Mouse (Mus musculus): ENCODE measurements around the gene Pxdn. TPM values are rescaled to one million over a fixed set of nuclear protein-coding genes. Genes with fewer than 3 reads are reported as not detected.
A peak's percentile ranks its signal among the peaks of the same experiment; 100 is the strongest.

Gene Pxdn
- polyA plus RNA-seq (2015; fragmentation: Nextera tagmentation; extraction: Ambion mirVana), result 30.6 and 37.8 TPM in 2 replicates

DNA sequence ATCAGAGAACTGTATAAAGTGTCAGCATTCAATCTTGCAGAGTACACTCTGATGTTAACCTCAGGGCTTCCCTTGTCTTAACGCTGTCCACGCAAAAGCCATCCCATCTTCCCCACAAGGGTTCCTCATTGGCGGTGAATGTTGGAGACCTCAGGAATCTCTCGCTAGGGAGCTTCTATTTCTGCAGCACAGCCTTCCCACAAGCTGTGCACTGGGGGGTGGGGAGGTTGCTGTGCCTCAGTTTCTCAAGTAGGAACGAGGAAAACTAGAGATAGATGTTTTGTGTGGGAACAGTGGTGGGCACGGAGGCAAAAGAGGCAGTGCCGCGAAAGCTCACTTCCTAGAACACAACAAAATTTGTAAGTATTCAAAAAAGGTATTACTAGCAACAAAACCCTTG, at the start of gene Pxdn:
Gene Pxdn, plus strand, starts transcription at position 301 of the 400 bp plus-strand sequence.
- H3K27ac ChIP-seq, result peak within 1 kb of the TSS; percentile 93
- peaks cover 6% of the 10 kb centered on the region; the same call in 1 of the 2 replicates for H3K36me3 ChIP-seq (ENCODE audit: poor library complexity, severe bottlenecking)
- ATAC-seq, result no peak
- H3K9me3 ChIP-seq (replicated peaks), result 0 out of 2 replicates have a peak, but pooled peaks cover 4% of the 10 kb centered on the region
- H3K4me1 ChIP-seq, result peaks cover 34% of the 10 kb centered on the region
- peak within 1 kb of the TSS; percentile 96 for H3K9ac ChIP-seq
- WGBS, result 22% methylated on average over 8 of the region's 8 CpGs
- peak within 1 kb of the TSS; percentile 78 for H3K4me3 ChIP-seq
- 0 out of 2 replicates have a peak, but pooled peaks cover 4% of the 10 kb centered on the region for H3K27me3 ChIP-seq
- H3K4me2 ChIP-seq, result peak within 1 kb of the TSS; percentile 89

DNA sequence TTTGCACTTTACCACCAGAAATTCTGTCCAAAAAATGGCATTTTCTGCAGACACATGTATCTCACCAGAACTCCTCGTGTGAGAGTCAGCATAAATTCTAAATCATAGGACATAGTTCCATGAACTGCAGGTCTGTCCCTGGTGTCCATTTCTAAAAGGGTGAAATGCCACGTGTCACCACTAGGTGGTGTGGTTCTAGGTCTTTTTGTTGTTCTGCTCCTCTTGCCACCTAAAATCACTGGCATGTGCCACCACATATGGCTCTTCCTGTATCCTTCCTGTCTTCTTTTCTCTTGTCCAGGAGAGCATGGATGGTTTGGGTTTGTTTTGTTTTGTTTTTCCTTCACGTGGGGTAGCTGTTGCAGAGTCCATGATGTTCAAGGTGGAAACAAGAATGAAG, 42.7 kb upstream of the Pxdn start:
- ATAC-seq, result no peak
- Histone ChIP-seq H3K9me3 (replicated peaks) (no peaks in the 10 kb centered on the region), H3K36me3 (ENCODE audit: poor library complexity, severe bottlenecking) (peaks cover 41% of the 10 kb centered on the region)

DNA sequence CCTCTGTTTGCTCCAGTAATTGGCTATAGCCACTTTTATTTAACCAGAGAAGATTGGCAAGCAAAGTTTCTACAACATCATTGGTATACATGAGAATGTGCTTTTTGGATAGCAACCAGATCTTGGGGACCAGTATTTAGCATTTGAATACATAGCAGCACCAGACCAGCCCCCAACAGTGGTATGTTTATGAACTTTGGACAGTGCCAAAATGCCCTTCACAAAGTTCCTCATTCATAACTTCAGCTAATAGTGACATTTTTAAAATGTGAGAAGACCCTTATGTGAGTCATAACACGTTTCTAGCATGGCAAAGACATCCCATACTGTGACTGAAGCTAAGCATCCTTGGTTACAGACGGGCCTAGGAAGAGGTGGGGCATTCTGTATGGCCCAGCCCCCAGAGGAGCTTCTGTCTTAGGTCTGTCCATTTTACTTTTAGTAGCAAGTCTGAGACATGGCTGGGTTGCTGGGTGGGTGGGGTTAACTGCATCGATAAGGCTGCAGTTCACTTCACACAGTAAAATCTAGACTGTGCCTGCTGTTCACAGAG, 39.8 kb upstream of the Pxdn start:
- ATAC-seq, result no peak
- Histone ChIP-seq H3K27ac (no peak overlapping the region), H3K4me1 (no peaks in the 10 kb centered on the region), H3K36me3 (ENCODE audit: poor library complexity, severe bottlenecking) (peaks cover 39% of the 10 kb centered on the region), H3K4me2 (no peak overlapping the region), H3K9me3 (replicated peaks) (no peaks in the 10 kb centered on the region), H3K9ac (no peak overlapping the region), H3K4me3 (no peak overlapping the region), H3K27me3 (0 out of 2 replicates have a peak, but pooled peaks cover 3% of the 10 kb centered on the region)
- WGBS, result 86% methylated on average over 3 of the region's 3 CpGs

More for the DNA sequence above, 42.7 kb upstream of the Pxdn start:
- H3K27ac ChIP-seq, result no peak overlapping the region
- H3K4me3 ChIP-seq, result no peak overlapping the region
- 20% methylated on average over 3 of the region's 3 CpGs for WGBS
- 0 out of 2 replicates have a peak, but pooled peaks cover 3% of the 10 kb centered on the region for H3K27me3 ChIP-seq
- H3K9ac ChIP-seq, result no peak overlapping the region
- no peak overlapping the region for H3K4me2 ChIP-seq
- H3K4me1 ChIP-seq, result no peaks in the 10 kb centered on the region

DNA sequence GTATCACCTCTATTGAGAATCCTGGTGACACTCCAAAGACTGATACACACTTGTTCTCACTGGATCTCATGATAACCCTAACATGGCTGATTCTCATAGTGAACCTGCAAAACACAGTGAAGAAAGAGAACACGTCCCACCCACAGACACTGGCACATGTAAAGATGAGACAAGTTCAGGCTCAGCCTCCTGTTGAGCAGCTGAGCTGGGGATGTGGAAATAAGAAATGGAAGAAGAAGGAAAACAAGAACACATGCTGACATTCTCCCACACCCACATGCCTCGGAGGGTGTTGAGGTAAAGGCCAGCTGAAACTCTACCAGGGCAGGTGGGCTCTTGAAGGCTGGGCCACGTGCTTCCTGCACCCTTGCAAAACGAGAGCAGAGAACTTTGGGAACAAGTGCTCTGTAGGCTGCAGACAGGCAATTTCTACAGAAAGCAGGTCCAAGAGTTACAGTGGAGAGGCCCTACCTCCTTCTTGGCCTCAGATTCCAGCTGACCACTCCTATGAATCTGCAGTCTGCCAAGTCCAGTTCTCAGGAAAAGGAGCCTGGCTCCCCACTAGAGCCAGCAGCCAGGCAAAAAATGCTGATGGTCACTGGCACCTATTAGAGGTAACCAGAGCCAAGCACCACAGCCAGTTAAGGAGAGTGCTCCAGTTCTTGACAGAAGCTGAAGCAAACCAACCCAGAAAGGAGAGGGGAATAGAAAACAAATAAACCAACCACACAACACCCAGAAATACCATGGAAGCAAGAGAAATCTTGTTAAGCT, 33.1 kb upstream of the Pxdn start:
- 78% methylated on average over 4 of the region's 4 CpGs for WGBS

DNA sequence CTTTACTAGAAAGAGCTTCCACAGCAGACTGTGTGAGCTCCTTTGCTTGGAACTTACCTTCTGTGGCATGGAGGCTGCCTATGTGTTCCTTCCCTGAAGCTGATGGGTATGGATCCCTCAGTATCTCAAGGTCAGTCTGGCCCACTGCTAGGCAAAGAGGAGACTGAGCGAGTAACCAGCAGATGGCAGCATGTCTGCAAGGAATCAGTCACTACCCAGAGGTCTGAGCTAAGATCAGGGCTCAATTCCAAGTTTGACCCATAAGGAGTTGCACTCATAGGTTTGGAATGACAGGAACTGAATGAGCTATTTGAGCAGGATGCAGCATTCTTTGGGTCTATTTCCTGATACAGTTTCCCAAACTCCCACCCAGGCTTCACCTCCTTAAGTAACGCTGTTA, 30.4 kb upstream of the Pxdn start:
- Histone ChIP-seq H3K4me2 (no peak overlapping the region), H3K4me1 (no peaks in the 10 kb centered on the region), H3K4me3 (no peak overlapping the region), H3K27ac (no peak overlapping the region), H3K9ac (no peak overlapping the region), H3K27me3 (no peaks in the 10 kb centered on the region), H3K36me3 (ENCODE audit: poor library complexity, severe bottlenecking) (peaks cover 20% of the 10 kb centered on the region), H3K9me3 (replicated peaks) (no peaks in the 10 kb centered on the region)
- ATAC-seq, result 0 out of 2 replicates have a peak, but pooled peaks have one; percentile 65
- WGBS, result 59% methylated on average over 2 of the region's 2 CpGs

More for the DNA sequence above, 33.1 kb upstream of the Pxdn start:
- Histone ChIP-seq H3K9ac (no peak overlapping the region), H3K4me3 (no peak overlapping the region), H3K27me3 (no peaks in the 10 kb centered on the region), H3K9me3 (replicated peaks) (no peaks in the 10 kb centered on the region), H3K4me1 (no peaks in the 10 kb centered on the region), H3K27ac (no peak overlapping the region), H3K4me2 (no peak overlapping the region), H3K36me3 (ENCODE audit: poor library complexity, severe bottlenecking) (peaks cover 10% of the 10 kb centered on the region; the same call in 1 of the 2 replicates)
- no peak for ATAC-seq

DNA sequence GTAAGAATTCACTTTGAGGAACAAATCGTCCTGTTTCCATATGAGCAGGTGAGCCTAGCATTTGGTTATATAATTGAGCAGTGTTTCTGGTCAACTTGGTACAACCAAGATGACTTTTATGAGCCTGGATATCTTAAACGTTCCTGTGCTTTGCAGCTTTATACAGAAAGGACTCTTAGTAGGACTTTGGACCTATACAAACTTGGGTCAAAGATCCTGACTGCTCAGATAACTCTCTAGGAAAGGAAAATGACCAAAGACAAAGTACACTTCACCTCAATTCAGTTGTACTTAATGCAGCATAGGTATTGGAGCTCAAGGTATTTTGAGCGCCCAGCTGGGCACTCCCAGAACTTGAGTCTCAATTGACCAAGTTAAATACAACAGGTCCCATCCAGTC, 21.3 kb upstream of the Pxdn start:
- Histone ChIP-seq H3K9ac (no peak overlapping the region), H3K36me3 (ENCODE audit: poor library complexity, severe bottlenecking) (peaks cover 68% of the 10 kb centered on the region), H3K4me3 (no peak overlapping the region), H3K4me2 (no peak overlapping the region), H3K4me1 (no peaks in the 10 kb centered on the region), H3K27me3 (no peaks in the 10 kb centered on the region), H3K27ac (no peak overlapping the region), H3K9me3 (replicated peaks) (no peaks in the 10 kb centered on the region)
- WGBS, result 85% methylated on average over 3 of the region's 3 CpGs
- ATAC-seq, result no peak

DNA sequence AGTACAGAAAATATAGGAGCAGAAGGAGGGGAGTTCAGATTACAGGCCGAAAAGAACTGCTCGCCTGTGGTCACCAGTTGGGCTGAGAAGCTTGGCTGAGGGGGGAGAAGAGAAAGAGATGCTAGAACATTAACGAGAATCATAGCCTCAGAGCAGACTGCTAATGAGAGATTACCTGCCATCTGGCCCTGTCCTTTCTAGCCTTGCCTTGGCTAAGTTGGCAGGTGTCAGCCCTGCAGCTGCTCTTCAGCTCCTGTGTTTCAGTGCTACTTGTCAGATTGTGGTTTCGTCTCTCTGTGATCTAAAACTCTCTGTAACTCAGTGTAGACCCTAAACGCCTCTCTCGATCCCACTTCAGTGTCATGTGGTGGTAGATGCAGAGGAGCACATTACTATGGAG, 20.6 kb upstream of the Pxdn start:
- H3K36me3 ChIP-seq (ENCODE audit: poor library complexity, severe bottlenecking), result peaks cover 66% of the 10 kb centered on the region
- H3K9ac ChIP-seq, result no peak overlapping the region
- H3K4me1 ChIP-seq, result no peaks in the 10 kb centered on the region
- WGBS, result 75% methylated on average over 6 of the region's 6 CpGs
- H3K9me3 ChIP-seq (replicated peaks), result no peaks in the 10 kb centered on the region
- H3K4me2 ChIP-seq, result no peak overlapping the region
- no peak overlapping the region for H3K4me3 ChIP-seq
- no peak overlapping the region for H3K27ac ChIP-seq
- no peaks in the 10 kb centered on the region for H3K27me3 ChIP-seq
- ATAC-seq, result no peak

DNA sequence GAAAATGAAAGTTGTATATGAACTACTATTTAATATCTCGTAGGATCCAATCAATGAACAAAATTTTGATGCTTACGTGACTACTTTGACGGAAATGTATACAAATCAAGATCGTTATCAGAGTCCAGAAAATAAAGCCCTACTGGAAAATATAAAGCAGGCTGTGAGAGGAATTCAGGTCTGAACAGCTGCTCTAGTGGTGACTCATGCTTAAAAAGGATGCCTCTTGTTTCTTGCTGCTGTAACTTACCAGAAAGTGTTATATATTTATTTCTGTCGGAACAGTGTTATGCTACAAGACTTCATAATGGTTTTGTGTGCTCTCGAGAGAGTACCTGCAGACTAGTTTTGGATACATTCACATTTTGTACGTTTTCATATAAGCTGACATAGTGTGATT, 17.1 kb upstream of the Pxdn start:
- no peak overlapping the region for H3K9ac ChIP-seq
- no peak overlapping the region for H3K4me2 ChIP-seq
- no peak overlapping the region for H3K27ac ChIP-seq
- no peak overlapping the region for H3K4me3 ChIP-seq
- H3K4me1 ChIP-seq, result no peaks in the 10 kb centered on the region
- H3K36me3 ChIP-seq (ENCODE audit: poor library complexity, severe bottlenecking), result peaks cover 46% of the 10 kb centered on the region
- no peak for ATAC-seq
- 81% methylated on average over 7 of the region's 7 CpGs for WGBS
- H3K9me3 ChIP-seq (replicated peaks), result no peaks in the 10 kb centered on the region
- no peaks in the 10 kb centered on the region for H3K27me3 ChIP-seq

DNA sequence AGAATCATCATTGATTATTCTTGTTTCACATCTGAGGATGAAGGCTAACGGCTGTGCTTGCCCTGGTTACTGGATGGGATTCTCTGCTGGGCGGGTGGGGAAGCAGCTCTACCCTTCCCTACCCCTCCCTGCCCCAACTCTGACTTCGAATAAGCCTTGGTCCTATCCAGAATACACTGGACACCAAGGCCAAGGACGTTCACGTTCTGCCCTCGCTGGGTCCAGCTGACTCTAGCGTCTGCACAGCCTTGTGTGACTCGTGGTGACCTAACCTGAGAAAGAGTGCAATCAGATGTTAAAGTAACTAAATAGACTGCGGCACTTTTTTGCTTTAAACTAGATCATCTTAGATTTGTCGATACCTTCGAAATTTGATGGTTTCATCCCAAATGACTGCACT, 15.9 kb upstream of the Pxdn start:
- H3K36me3 ChIP-seq (ENCODE audit: poor library complexity, severe bottlenecking), result peaks cover 43% of the 10 kb centered on the region
- ATAC-seq, result no peak
- H3K9me3 ChIP-seq (replicated peaks), result no peaks in the 10 kb centered on the region
- H3K9ac ChIP-seq, result no peak overlapping the region
- no peak overlapping the region for H3K4me2 ChIP-seq
- WGBS, result 82% methylated on average over 11 of the region's 11 CpGs
- no peak overlapping the region for H3K27ac ChIP-seq
- H3K27me3 ChIP-seq, result no peaks in the 10 kb centered on the region
- no peak overlapping the region for H3K4me3 ChIP-seq
- H3K4me1 ChIP-seq, result no peaks in the 10 kb centered on the region

DNA sequence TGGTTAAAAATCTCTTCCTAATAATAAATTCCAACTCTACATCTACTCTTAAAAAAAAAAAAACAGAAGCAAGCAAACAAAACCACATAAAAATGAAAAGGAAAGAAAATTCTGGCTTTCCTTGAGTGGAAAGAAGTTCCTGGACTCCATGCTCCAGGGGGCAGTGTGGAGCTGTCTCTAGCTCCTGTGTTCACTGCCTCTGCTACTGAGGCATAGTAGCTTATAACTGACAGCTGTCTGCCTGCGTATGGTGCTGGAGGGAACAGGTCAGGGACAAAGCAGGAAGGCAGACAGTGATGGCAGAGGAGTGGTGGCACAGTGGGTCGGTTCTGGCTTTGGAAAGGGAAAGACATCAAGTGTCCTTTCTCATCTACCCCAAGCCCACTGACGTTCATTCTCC, 10.5 kb upstream of the Pxdn start:
- Histone ChIP-seq H3K4me1 (peaks cover 4% of the 10 kb centered on the region; the same call in 1 of the 2 replicates), H3K27ac (no peak overlapping the region), H3K36me3 (ENCODE audit: poor library complexity, severe bottlenecking) (peaks cover 12% of the 10 kb centered on the region), H3K4me3 (no peak overlapping the region), H3K27me3 (no peaks in the 10 kb centered on the region), H3K9ac (no peak overlapping the region), H3K9me3 (replicated peaks) (no peaks in the 10 kb centered on the region), H3K4me2 (no peak overlapping the region)
- peak; percentile 67 for ATAC-seq
- 35% methylated on average over 3 of the region's 3 CpGs for WGBS

DNA sequence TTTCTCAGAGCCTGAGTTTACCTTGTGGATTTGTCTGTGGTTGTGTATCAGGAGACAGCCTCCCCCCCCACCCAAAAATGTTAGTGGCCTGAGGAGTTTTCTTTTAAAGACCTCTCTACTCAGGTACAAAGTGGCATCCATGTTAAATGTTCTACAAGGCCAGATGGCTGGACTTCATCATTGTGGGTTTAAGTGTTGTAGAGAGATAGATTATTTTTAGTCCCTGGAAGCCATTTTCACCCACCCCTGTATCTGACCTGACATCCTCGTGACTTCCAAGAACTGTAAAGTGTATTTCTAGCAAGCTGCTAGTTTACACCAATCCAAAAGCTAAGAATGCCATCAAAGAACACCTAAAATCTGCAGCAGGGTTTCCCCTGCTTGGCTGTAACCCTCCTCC, 6.8 kb upstream of the Pxdn start:
- no peak for ATAC-seq

DNA sequence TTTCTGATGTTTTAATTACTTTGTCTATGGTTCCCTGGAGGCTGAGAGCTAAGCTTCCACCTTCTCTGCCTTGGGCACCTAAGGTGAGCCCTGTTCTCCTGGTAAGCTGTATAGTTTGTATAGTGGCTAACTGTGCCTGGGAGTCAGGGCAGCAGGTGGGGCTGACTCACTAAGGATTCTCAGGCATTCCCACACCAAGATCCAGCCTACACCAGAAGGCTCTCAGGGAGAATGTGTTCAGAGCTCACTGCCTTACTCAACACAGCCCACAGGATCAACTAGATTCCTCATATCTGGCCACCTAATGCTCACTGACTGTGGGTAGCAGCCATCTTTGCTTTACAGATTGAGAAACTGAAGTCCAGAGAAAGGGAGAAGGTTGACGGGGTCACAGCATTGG, 4.5 kb upstream of the Pxdn start:
- ATAC-seq, result no peak
- 90% methylated on average over 1 of the region's 1 CpGs for WGBS
- no peak overlapping the region for H3K4me2 ChIP-seq

More for the DNA sequence above, 6.8 kb upstream of the Pxdn start:
- Histone ChIP-seq H3K4me2 (no peak overlapping the region), H3K9ac (no peak overlapping the region), H3K27ac (no peak overlapping the region), H3K4me1 (peaks cover 4% of the 10 kb centered on the region; the same call in 1 of the 2 replicates), H3K36me3 (ENCODE audit: poor library complexity, severe bottlenecking) (no peaks in the 10 kb centered on the region; the same call in 1 of the 2 replicates), H3K4me3 (no peak overlapping the region), H3K27me3 (no peaks in the 10 kb centered on the region), H3K9me3 (replicated peaks) (no peaks in the 10 kb centered on the region)
- 85% methylated on average over 1 of the region's 1 CpGs for WGBS

More for the DNA sequence above, 4.5 kb upstream of the Pxdn start:
- H3K4me1 ChIP-seq, result peaks cover 6% of the 10 kb centered on the region; the same call in 1 of the 2 replicates
- no peak overlapping the region for H3K4me3 ChIP-seq
- no peaks in the 10 kb centered on the region for H3K9me3 ChIP-seq (replicated peaks)
- H3K27ac ChIP-seq, result no peak overlapping the region
- no peak overlapping the region for H3K9ac ChIP-seq
- H3K36me3 ChIP-seq (ENCODE audit: poor library complexity, severe bottlenecking), result no peaks in the 10 kb centered on the region
- H3K27me3 ChIP-seq, result 0 out of 2 replicates have a peak, but pooled peaks cover 4% of the 10 kb centered on the region

Data from forebrain, embryonic 13.5 days (tissue).